Mouse (Mus musculus) 3T3-L1 (cell line): ENCODE results near the gene Gm21992.
A peak's percentile ranks its signal among the peaks of the same experiment; 100 is the strongest.

ENCODE experiments used
- DNase-seq: peaks from one replicate; pipeline ENCODE4 v3.0.0-alpha.2; 2015; ENCODE audit warnings: low read depth, low spot score

Gm21992 gene

GRCm38 (mm10) chr19:4811063-4811908 lies at the start of gene Gm21992, which contains the start of gene Rbm14:
TSS of gene Gm21992 (minus strand) at chr19:4811612.
TSS of gene Rbm14 (minus strand) at chr19:4811634.
- peak; percentile 100 for DNase-seq

GRCm38 (mm10) chr19:4859081-4859480 lies 47.7 kb upstream of the Gm21992 start:
- peak; percentile 59 for DNase-seq

GRCm38 (mm10) chr19:4855951-4856350 lies 44.5 kb upstream of the Gm21992 start:
- DNase-seq = no peak

- no peak for DNase-seq
These were observed 44.0 kb upstream of the Gm21992 start for GRCm38 (mm10) chr19:4855470-4855820.

- no peak for DNase-seq
These were observed 43.4 kb upstream of the Gm21992 start, which contains the start of gene Ctsf for GRCm38 (mm10) chr19:4854552-4855469. TSS of gene Ctsf (plus strand) at chr19:4855130.

GRCm38 (mm10) chr19:4850281-4850680 lies 38.9 kb upstream of the Gm21992 start:
- no peak for DNase-seq

- no peak for DNase-seq
These were observed 38.4 kb upstream of the Gm21992 start for GRCm38 (mm10) chr19:4849800-4850199.

- peak; percentile 65 for DNase-seq
These were observed 36.1 kb upstream of the Gm21992 start for GRCm38 (mm10) chr19:4847490-4847889.

GRCm38 (mm10) chr19:4845846-4846245 lies 34.4 kb upstream of the Gm21992 start:
- DNase-seq = no peak

GRCm38 (mm10) chr19:4842611-4843010 lies 31.2 kb upstream of the Gm21992 start:
- DNase-seq = no peak

GRCm38 (mm10) chr19:4840848-4841247 lies 29.4 kb upstream of the Gm21992 start:
- DNase-seq = no peak

- DNase-seq = peak; percentile 99
These were observed 27.7 kb upstream of the Gm21992 start, which contains the start of the genes Ccs and Ccdc87 for GRCm38 (mm10) chr19:4839149-4839548. TSS of gene Ccs (minus strand) at chr19:4839332. TSS of gene Ccdc87 (plus strand) at chr19:4839366.

GRCm38 (mm10) chr19:4838526-4839140 lies 27.2 kb upstream of the Gm21992 start:
- peak; percentile 43 for DNase-seq

GRCm38 (mm10) chr19:4837049-4837448 lies 25.6 kb upstream of the Gm21992 start:
- no peak for DNase-seq

- DNase-seq = no peak
These were observed 24.7 kb upstream of the Gm21992 start for GRCm38 (mm10) chr19:4836096-4836495.

GRCm38 (mm10) chr19:4833977-4834376 lies 22.6 kb upstream of the Gm21992 start:
- no peak for DNase-seq

- no peak for DNase-seq
These were observed 17.7 kb upstream of the Gm21992 start for GRCm38 (mm10) chr19:4829156-4829555.

- no peak for DNase-seq
These were observed 17.2 kb upstream of the Gm21992 start for GRCm38 (mm10) chr19:4828444-4829114.

- DNase-seq = peak; percentile 51
These were observed 9.4 kb upstream of the Gm21992 start for GRCm38 (mm10) chr19:4820678-4821303.

GRCm38 (mm10) chr19:4817182-4817835 lies 5.9 kb upstream of the Gm21992 start:
- no peak for DNase-seq
